Mouse (Mus musculus): ENCODE results near the gene Slc47a1. TPM values are rescaled to one million over a fixed set of nuclear protein-coding genes. Genes with fewer than 3 reads are reported as not detected.
"Not testable (repeated sequence)": the region's sequence is repeated elsewhere in the genome, so short reads cannot be mapped to it uniquely, and the experiment has no call there.

Slc47a1 gene
- total RNA-seq, 2 experiments from 2014 or later: 1.7 to 2.3 TPM

GRCm38 (mm10) chr11:61340374-61340773 lies 37.8 kb downstream of the Slc47a1 start:
- DNase-seq (ENCODE audit: low spot score in 2 of 2): no peak
- TF ChIP-seq CTCF (conservative IDR thresholded peaks at IDR 0.05): no peak
- Histone ChIP-seq H3K27ac (no peak overlapping the region), H3K4me3 (no peak overlapping the region)

GRCm38 (mm10) chr11:61337586-61337985 lies 40.6 kb downstream of the Slc47a1 start:
- peak; percentile 41 for TF ChIP-seq CTCF (conservative IDR thresholded peaks at IDR 0.05)
- DNase-seq (ENCODE audit: low spot score in 2 of 2): no peak
- H3K4me3 ChIP-seq: no peak overlapping the region
- H3K27ac ChIP-seq: no peak overlapping the region

GRCm38 (mm10) chr11:61320904-61321687 lies 57.0 kb downstream of the Slc47a1 start:
- no peak for TF ChIP-seq CTCF (conservative IDR thresholded peaks at IDR 0.05)
- no peak for DNase-seq (ENCODE audit: low spot score in 2 of 2)

GRCm38 (mm10) chr11:61319923-61320567 lies 58.1 kb downstream of the Slc47a1 start:
- no peak for TF ChIP-seq CTCF (conservative IDR thresholded peaks at IDR 0.05)
- Histone ChIP-seq H3K27ac (no peak overlapping the region), H3K4me3 (no peak overlapping the region)
- DNase-seq (ENCODE audit: low spot score in 2 of 2): no peak

More at GRCm38 (mm10) chr11:61320904-61321687, 57.0 kb downstream of the Slc47a1 start:
- Histone ChIP-seq H3K27ac (no peak overlapping the region), H3K4me3 (no peak overlapping the region)

GRCm38 (mm10) chr11:61319233-61319922 lies 58.8 kb downstream of the Slc47a1 start:
- Histone ChIP-seq H3K4me3 (no peak overlapping the region), H3K27ac (no peak overlapping the region)
- TF ChIP-seq CTCF (conservative IDR thresholded peaks at IDR 0.05): no peak
- DNase-seq (ENCODE audit: low spot score in 2 of 2): no peak

GRCm38 (mm10) chr11:61316864-61317263 lies 61.3 kb downstream of the Slc47a1 start:
- H3K4me3 ChIP-seq: no peak overlapping the region
- TF ChIP-seq CTCF (conservative IDR thresholded peaks at IDR 0.05): no peak
- no peak for DNase-seq (ENCODE audit: low spot score in 2 of 2)
- no peak overlapping the region for H3K27ac ChIP-seq

- H3K27ac ChIP-seq: no peak overlapping the region
- no peak overlapping the region for H3K4me3 ChIP-seq
- TF ChIP-seq CTCF (conservative IDR thresholded peaks at IDR 0.05): no peak
- DNase-seq (ENCODE audit: low spot score in 2 of 2): no peak
Observed at GRCm38 (mm10) chr11:61310321-61310720, 67.8 kb downstream of the Slc47a1 start.

- no peak for DNase-seq (ENCODE audit: low spot score in 2 of 2)
- TF ChIP-seq CTCF (conservative IDR thresholded peaks at IDR 0.05): no peak
- Histone ChIP-seq H3K27ac (no peak overlapping the region), H3K4me3 (no peak overlapping the region)
Observed at GRCm38 (mm10) chr11:61309831-61310230, 68.3 kb downstream of the Slc47a1 start.

GRCm38 (mm10) chr11:61307795-61308194 lies 70.3 kb downstream of the Slc47a1 start:
- no peak for DNase-seq (ENCODE audit: low spot score in 2 of 2)
- no peak for TF ChIP-seq CTCF (conservative IDR thresholded peaks at IDR 0.05)
- no peak overlapping the region for H3K4me3 ChIP-seq
- no peak overlapping the region for H3K27ac ChIP-seq

- TF ChIP-seq CTCF (conservative IDR thresholded peaks at IDR 0.05): peak; percentile 78
- no peak overlapping the region for H3K4me3 ChIP-seq
- peak; percentile 9 to 32 for DNase-seq (ENCODE audit: low spot score in 2 of 2)
Observed at GRCm38 (mm10) chr11:61305377-61305776, 72.8 kb downstream of the Slc47a1 start.

GRCm38 (mm10) chr11:61304535-61304934 lies 73.6 kb downstream of the Slc47a1 start:
- not testable (repeated sequence) for H3K4me3 ChIP-seq; H3K27ac ChIP-seq; DNase-seq (ENCODE audit: low spot score in 2 of 2)

More at GRCm38 (mm10) chr11:61305377-61305776, 72.8 kb downstream of the Slc47a1 start:
- H3K27ac ChIP-seq: no peak overlapping the region

- H3K27ac ChIP-seq: no peak overlapping the region
- no peak for TF ChIP-seq CTCF (conservative IDR thresholded peaks at IDR 0.05)
- DNase-seq (ENCODE audit: low spot score in 2 of 2): no peak
- no peak overlapping the region for H3K4me3 ChIP-seq
Observed at GRCm38 (mm10) chr11:61300716-61301392, 77.3 kb downstream of the Slc47a1 start.

- TF ChIP-seq CTCF (conservative IDR thresholded peaks at IDR 0.05): no peak
- no peak overlapping the region for H3K27ac ChIP-seq
- DNase-seq (ENCODE audit: low spot score in 2 of 2): no peak
- no peak overlapping the region for H3K4me3 ChIP-seq
Observed at GRCm38 (mm10) chr11:61300205-61300604, 77.9 kb downstream of the Slc47a1 start.

All from layer of hippocampus, adult 2 months (tissue).